Comparison of ENCODE assay signal across 8 mouse cellular contexts in the genomic region with DNA sequence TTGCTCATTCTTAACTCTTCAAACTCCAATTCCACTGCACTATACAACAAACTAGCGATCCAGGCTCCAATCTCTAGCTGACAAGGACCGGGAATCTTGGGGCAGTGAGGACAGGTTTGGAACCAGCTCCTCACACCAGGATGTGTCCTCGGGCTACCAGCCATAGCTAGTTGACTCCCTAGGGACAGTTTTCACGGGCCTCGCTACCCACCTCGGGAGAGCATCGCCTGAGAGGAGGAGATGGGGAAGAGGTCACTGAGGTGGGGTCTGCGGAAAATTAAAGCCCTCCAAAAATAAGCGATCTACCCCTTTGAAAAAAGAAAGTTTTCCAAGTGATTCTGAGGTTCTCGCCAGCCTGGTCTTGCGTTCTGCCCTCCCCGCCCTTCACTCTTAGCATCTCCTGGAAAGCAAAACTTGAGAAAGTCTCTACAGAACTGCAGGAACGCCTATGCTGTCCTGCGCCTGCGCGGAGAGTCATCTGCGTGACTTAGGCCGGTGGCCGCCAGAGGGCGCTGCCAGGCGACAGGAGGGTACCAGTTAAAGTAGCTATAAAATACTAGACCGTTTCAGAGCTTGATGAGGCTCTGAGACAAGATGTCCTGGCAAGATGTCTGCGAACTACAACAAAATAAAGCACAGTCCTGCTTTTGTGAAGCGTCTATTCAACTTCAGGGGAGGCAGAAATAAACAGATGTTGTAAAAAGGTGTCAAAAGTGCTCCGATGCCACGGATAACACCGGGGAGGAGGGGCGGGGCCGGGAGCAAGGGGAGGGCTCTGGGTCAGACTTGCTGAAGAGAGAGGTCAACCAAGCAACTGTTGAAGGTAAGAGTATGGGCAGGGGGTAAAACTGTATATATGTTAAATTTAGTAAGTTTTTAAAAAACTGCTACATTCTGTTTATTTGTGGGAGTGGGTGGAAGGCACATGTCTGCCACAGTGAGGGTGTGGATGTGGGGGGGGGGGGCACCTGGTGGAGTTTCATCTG. TPM values are rescaled to one million over a fixed set of nuclear protein-coding genes. Genes with fewer than 3 reads are reported as not detected.
DNase-seq lines count a peak whose midpoint lies in the region; ATAC-seq and TF ChIP-seq lines count a peak whose summit lies in the region.

No protein-coding gene starts in this region.

- ATAC-seq in embryonic facial prominence, embryonic 15.5 days (ENCODE audit: insufficient number of reproducible peaks, low FRiP score, low TSS enrichment, low read depth) = peak; percentile 78
- ATAC-seq in limb, embryonic 13.5 days (ENCODE audit: low FRiP score, low read depth) = peak; percentile 61
- ATAC-seq in midbrain, embryonic 16.5 days = peak; percentile 73

- no peak overlapping the region for H3K27ac ChIP-seq in bone marrow, adult 2 months (ENCODE audit: control insufficient read depth, insufficient read depth, low read depth, low read length, poor library complexity)
- no peak overlapping the region for H3K27ac ChIP-seq in embryonic facial prominence, embryonic 15.5 days (replicated peaks)
- H3K27ac ChIP-seq in limb, embryonic 13.5 days = no peak overlapping the region
- H3K27ac ChIP-seq in midbrain, embryonic 16.5 days (ENCODE audit: low read length) = no peak overlapping the region
- H3K27ac ChIP-seq in spleen, adult 2 months (ENCODE audit: insufficient read depth, low read length) = no peak overlapping the region

- WGBS in bone marrow, adult 2 months = 7% methylated on average over 29 of the region's 29 CpGs
- WGBS in embryonic facial prominence, embryonic 15.5 days = 5% methylated on average over 29 of the region's 29 CpGs
- WGBS in limb, embryonic 13.5 days = 5% methylated on average over 29 of the region's 29 CpGs
- whole genome bisulfite sequencing in midbrain, embryonic 16.5 days = 6% methylated on average over 29 of the region's 29 CpGs
- 7% methylated on average over 29 of the region's 29 CpGs for WGBS in spleen, adult 2 months

- H3K9me3 ChIP-seq in embryonic facial prominence, embryonic 15.5 days (replicated peaks) = no peaks in the 10 kb centered on the region
- H3K9me3 ChIP-seq in limb, embryonic 13.5 days = no peaks in the 10 kb centered on the region
- H3K9me3 ChIP-seq in midbrain, embryonic 16.5 days (replicated peaks; ENCODE audit: control insufficient read depth, low read length, poor library complexity, severe bottlenecking) = no peaks in the 10 kb centered on the region

- no peaks in the 10 kb centered on the region; the same call in 1 of the 2 replicates for H3K4me1 ChIP-seq in bone marrow, adult 2 months (ENCODE audit: control insufficient read depth, insufficient read depth, low read length)
- peaks cover 4% of the 10 kb centered on the region; the same call in 1 of the 2 replicates for H3K4me1 ChIP-seq in embryonic facial prominence, embryonic 15.5 days
- peaks cover 9% of the 10 kb centered on the region for H3K4me1 ChIP-seq in limb, embryonic 13.5 days
- no peaks in the 10 kb centered on the region for H3K4me1 ChIP-seq in midbrain, embryonic 16.5 days (ENCODE audit: control insufficient read depth, insufficient read depth, low read length)
- H3K4me1 ChIP-seq in spleen, adult 2 months (ENCODE audit: control insufficient read depth, insufficient read depth, insufficient read length) = no peaks in the 10 kb centered on the region

- peak overlapping the region; percentile 49 for H3K4me2 ChIP-seq in embryonic facial prominence, embryonic 15.5 days (replicated peaks)
- peak overlapping the region; percentile 61 for H3K4me2 ChIP-seq in limb, embryonic 13.5 days (replicated peaks)
- H3K4me2 ChIP-seq in midbrain, embryonic 16.5 days (ENCODE audit: low read length) = peak overlapping the region; percentile 51

- H3K4me3 ChIP-seq in bone marrow, adult 2 months (replicated peaks; ENCODE audit: control insufficient read depth, low read depth, low read length) = no peak overlapping the region
- peak overlapping the region; percentile 34 for H3K4me3 ChIP-seq in embryonic facial prominence, embryonic 15.5 days (replicated peaks)
- H3K4me3 ChIP-seq in limb, embryonic 13.5 days = peak overlapping the region; percentile 37
- peak overlapping the region; percentile 29 for H3K4me3 ChIP-seq in midbrain, embryonic 16.5 days (ENCODE audit: low read depth, low read length)
- H3K4me3 ChIP-seq in spleen, adult 2 months (ENCODE audit: extremely low read depth, insufficient read depth, insufficient read length) = no peak overlapping the region

- H3K36me3 ChIP-seq in embryonic facial prominence, embryonic 15.5 days = no peaks in the 10 kb centered on the region
- H3K36me3 ChIP-seq in limb, embryonic 13.5 days = no peaks in the 10 kb centered on the region
- H3K36me3 ChIP-seq in midbrain, embryonic 16.5 days (ENCODE audit: control insufficient read depth, insufficient read depth, low read length) = no peaks in the 10 kb centered on the region
- H3K36me3 ChIP-seq in spleen, adult 2 months (ENCODE audit: control insufficient read depth, insufficient read depth, low read length) = no peaks in the 10 kb centered on the region

- peak; percentile 91 for DNase-seq in A20 (ENCODE audit: low read depth, low spot score)
- peak; percentile 56 to 83 for DNase-seq in heart, adult 9 months (ENCODE audit: low spot score in 2 of 2)
- peak; percentile 91 for DNase-seq in kidney, adult 9 months
- peak; percentile 78 to 90 for DNase-seq in spleen, adult 2 months (ENCODE audit: low read depth in 1 of 2, low spot score in 2 of 2)

- H3K27me3 ChIP-seq in embryonic facial prominence, embryonic 15.5 days = peaks cover 48% of the 10 kb centered on the region
- peaks cover 45% of the 10 kb centered on the region for H3K27me3 ChIP-seq in limb, embryonic 13.5 days
- H3K27me3 ChIP-seq in midbrain, embryonic 16.5 days (ENCODE audit: control insufficient read depth, insufficient read depth, low read depth, low read length) = peaks cover 21% of the 10 kb centered on the region
- H3K27me3 ChIP-seq in spleen, adult 2 months (ENCODE audit: control insufficient read depth, insufficient read depth, low read length) = peaks cover 3% of the 10 kb centered on the region; the same call in 1 of the 2 replicates

- H3K9ac ChIP-seq in embryonic facial prominence, embryonic 15.5 days = no peak overlapping the region
- 0 out of 2 replicates have a peak overlapping the region, but pooled peaks have one; percentile 25 for H3K9ac ChIP-seq in limb, embryonic 13.5 days
- no peak overlapping the region for H3K9ac ChIP-seq in midbrain, embryonic 16.5 days (ENCODE audit: low read depth, low read length)

- peak; percentile 96 for TF ChIP-seq CTCF in bone marrow, adult 2 months (IDR thresholded peaks at IDR 0.05; ENCODE audit: control insufficient read depth, insufficient read depth, low read length)
- TF ChIP-seq CTCF in spleen, adult 2 months (IDR thresholded peaks at IDR 0.05; ENCODE audit: extremely low read depth, insufficient read depth, insufficient read length, insufficient replicate concordance) = peak; percentile 98

- no peak for TF ChIP-seq POLR2A in bone marrow, adult 2 months (IDR thresholded peaks at IDR 0.05; ENCODE audit: borderline replicate concordance, control insufficient read depth, low read depth, low read length)
- no peak for TF ChIP-seq POLR2A in spleen, adult 2 months (IDR thresholded peaks at IDR 0.05; ENCODE audit: low read depth, low read length)

RNA-seq across cellular contexts. Expression of a gene that starts 6.4 kb away (rescaled TPM):
- polyA plus RNA-seq in bone marrow, adult 2 months (2011; ENCODE audit: insufficient read depth, insufficient read length, low replicate concordance, missing spikeins) = 11.9 and 13.4 TPM in 2 replicates
- 39.7 and 47.6 TPM in 2 replicates for polyA plus RNA-seq in embryonic facial prominence, embryonic 15.5 days (2015; fragmentation: Nextera tagmentation; extraction: Ambion mirVana)
- 44.2 and 44.4 TPM in 2 replicates for polyA plus RNA-seq in limb, embryonic 13.5 days (2015; fragmentation: Nextera tagmentation; extraction: Ambion mirVana)
- 118 and 119 TPM in 2 replicates for polyA plus RNA-seq in midbrain, embryonic 16.5 days (2015; fragmentation: Nextera tagmentation; extraction: Ambion mirVana)
- polyA plus RNA-seq in spleen, adult 2 months (2012; rRNA removed) = 2.9 and 4.6 TPM in 2 replicates

RNA-seq across cellular contexts. Expression of a gene that starts 24.6 kb away (rescaled TPM):
- polyA plus RNA-seq in bone marrow, adult 2 months (2011; ENCODE audit: insufficient read depth, insufficient read length, low replicate concordance, missing spikeins) = not detected in 2 replicates
- polyA plus RNA-seq in embryonic facial prominence, embryonic 15.5 days (2015; fragmentation: Nextera tagmentation; extraction: Ambion mirVana) = 1.2 and 2.0 TPM in 2 replicates
- polyA plus RNA-seq in limb, embryonic 13.5 days (2015; fragmentation: Nextera tagmentation; extraction: Ambion mirVana) = not detected in 2 replicates
- polyA plus RNA-seq in midbrain, embryonic 16.5 days (2015; fragmentation: Nextera tagmentation; extraction: Ambion mirVana) = 0.49 and 0.52 TPM in 2 replicates
- polyA plus RNA-seq in spleen, adult 2 months (2012; rRNA removed) = not detected in 2 replicates

RNA-seq across cellular contexts. Expression of a gene that starts 55.8 kb away (rescaled TPM):
- not detected in 2 replicates for polyA plus RNA-seq in bone marrow, adult 2 months (2011; ENCODE audit: insufficient read depth, insufficient read length, low replicate concordance, missing spikeins)
- not detected in 2 replicates for polyA plus RNA-seq in embryonic facial prominence, embryonic 15.5 days (2015; fragmentation: Nextera tagmentation; extraction: Ambion mirVana)
- 0.11 TPM in 1 of 2 replicates, not detected in the other for polyA plus RNA-seq in limb, embryonic 13.5 days (2015; fragmentation: Nextera tagmentation; extraction: Ambion mirVana)
- polyA plus RNA-seq in midbrain, embryonic 16.5 days (2015; fragmentation: Nextera tagmentation; extraction: Ambion mirVana) = 0.19 TPM in 1 of 2 replicates, not detected in the other
- 0.05 TPM in 1 of 2 replicates, not detected in the other for polyA plus RNA-seq in spleen, adult 2 months (2012; rRNA removed)

Comparison
In these comparisons a context has a peak if more than half of its experiments do, and no peak if none do; other contexts are left out.
1. H3K4me3 ChIP-seq: peak in embryonic facial prominence, embryonic 15.5 days (single experiment), limb, embryonic 13.5 days (single experiment) and midbrain, embryonic 16.5 days (single experiment); none in bone marrow, adult 2 months (single experiment) and spleen, adult 2 months (single experiment).
2. Peak in every context shown above with its lines, with median percentiles within 50 percentile points of each other: DNase-seq, ATAC-seq and H3K4me2 ChIP-seq.